Mouse (Mus musculus): ENCODE results near the gene Il9r.

DNA sequence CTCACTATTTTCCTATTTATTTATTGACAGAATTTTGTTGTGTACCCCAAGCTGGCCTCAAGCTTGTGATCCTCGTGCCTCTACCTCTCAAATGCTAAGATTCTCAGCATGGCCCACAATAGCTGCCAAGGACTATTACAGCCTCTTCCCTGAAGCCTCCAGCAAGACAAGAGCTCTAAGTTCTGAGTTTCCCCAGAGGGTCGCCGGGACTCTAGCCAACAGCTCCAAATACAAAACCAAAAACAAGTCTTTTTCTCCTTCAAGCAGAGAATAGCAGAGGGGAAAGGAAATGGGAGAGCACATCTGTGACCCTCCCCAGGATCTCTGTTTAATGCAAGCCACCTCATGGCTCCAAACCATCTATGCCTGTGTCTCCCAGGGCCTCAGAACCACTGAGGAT is 44.0 kb upstream of the Il9r start:
- no peak for TF ChIP-seq CTCF (IDR thresholded peaks at IDR 0.05; ENCODE audit: low read depth, low read length)
- no peak for TF ChIP-seq POLR2AphosphoS5 (IDR thresholded peaks at IDR 0.05; ENCODE audit: insufficient replicate concordance, low read depth, low read length)
- no peak for TF ChIP-seq TAL1 (conservative IDR thresholded peaks at IDR 0.05; ENCODE audit: low read depth, low read length)
- no peak for TF ChIP-seq GATA1 (IDR thresholded peaks at IDR 0.05; ENCODE audit: borderline replicate concordance, low read length)

Measured in G1E (cell line).